17 mouse cellular contexts compared by ENCODE assay signal in genomic region chr2:102940158-102940557, GRCm38 (mm10).
"Had no signal": no experiment of that assay in that cellular context is flagged by ENCODE, and none has a peak within 500 bp of the region (broad histone marks: within the 10 kb centered on the region; RNA-seq: fewer than 3 reads in every experiment).

No protein-coding gene starts in this region.

- ATAC-seq: midbrain, embryonic 15.5 days had no signal

- H3K4me1 ChIP-seq: liver, embryonic 15.5 days had no signal

- H3K9me3 ChIP-seq: intestine, embryonic 15.5 days; liver, embryonic 15.5 days; lung, embryonic 15.5 days; midbrain, embryonic 12.5 days; midbrain, embryonic 15.5 days; neural tube, embryonic 13.5 days; stomach, embryonic 15.5 days had no signal

- H3K9ac ChIP-seq: intestine, embryonic 15.5 days; liver, embryonic 15.5 days; lung, embryonic 15.5 days; midbrain, embryonic 12.5 days; midbrain, embryonic 15.5 days; neural tube, embryonic 13.5 days; stomach, embryonic 15.5 days had no signal

- H3K4me3 ChIP-seq: intestine, embryonic 15.5 days; liver, embryonic 15.5 days; lung, embryonic 15.5 days; midbrain, embryonic 12.5 days; midbrain, embryonic 15.5 days; neural tube, embryonic 13.5 days; stomach, embryonic 15.5 days had no signal

- H3K27me3 ChIP-seq: intestine, embryonic 15.5 days; liver, embryonic 15.5 days; lung, embryonic 15.5 days; midbrain, embryonic 12.5 days; midbrain, embryonic 15.5 days; neural tube, embryonic 13.5 days; stomach, embryonic 15.5 days had no signal

- DNase-seq: kidney, adult 18-20 months; kidney, adult 9 months; kidney, postnatal 14 days; kidney, postnatal 4 days; lung, adult 18-20 months; lung, postnatal 4 days; right cerebral cortex, postnatal 25 days; spleen, adult 18-20 months; thymus, adult 18-20 months; thymus, postnatal 36 days had no signal

- H3K4me2 ChIP-seq: liver, embryonic 15.5 days; lung, embryonic 15.5 days; midbrain, embryonic 12.5 days; midbrain, embryonic 15.5 days; neural tube, embryonic 13.5 days; stomach, embryonic 15.5 days had no signal

- H3K36me3 ChIP-seq: intestine, embryonic 15.5 days; liver, embryonic 15.5 days; lung, embryonic 15.5 days; midbrain, embryonic 12.5 days; midbrain, embryonic 15.5 days; neural tube, embryonic 13.5 days; stomach, embryonic 15.5 days had no signal

- H3K27ac ChIP-seq: intestine, embryonic 15.5 days; liver, embryonic 15.5 days; lung, embryonic 15.5 days; midbrain, embryonic 12.5 days; midbrain, embryonic 15.5 days; neural tube, embryonic 13.5 days; stomach, embryonic 15.5 days had no signal
